Mouse (Mus musculus): Measurements from ENCODE around the gene Pirb.

- TF ChIP-seq CTCF (conservative IDR thresholded peaks at IDR 0.05; ENCODE audit: low read length) (no peak), NANOG (IDR thresholded peaks at IDR 0.05; ENCODE audit: borderline replicate concordance, low read length) (no peak), POU5F1 (IDR thresholded peaks at IDR 0.05; ENCODE audit: borderline replicate concordance, low read length) (no peak)
Observed at GRCm38 (mm10) chr7:3705911-3706310, 14.3 kb downstream of the Pirb start.

All from E14TG2a.4 (cell line).